Mouse (Mus musculus) ES-E14 (cell line): ENCODE measurements around the gene Arhgap33. TPM values are rescaled to one million over a fixed set of nuclear protein-coding genes. Genes with fewer than 3 reads are reported as not detected.

Experiments used
- DNase-seq: peaks from one replicate; pipeline ENCODE4 v3.0.0-alpha.2; 2013; ENCODE audit warnings: low read depth, low spot score
- H3K27ac ChIP-seq: 2 replicates; pipeline ENCODE4 v1.5.1; 2012; ENCODE audit warnings: low read depth, mild to moderate bottlenecking, low read length, moderate library complexity, mixed read lengths; ENCODE audit not compliant: poor library complexity, insufficient read depth, severe bottlenecking
- H3K36me3 ChIP-seq: 2 replicates; pipeline ENCODE4 v1.6.1; 2012; ENCODE audit warnings: mild to moderate bottlenecking, low read length, moderate library complexity, mixed read lengths; ENCODE audit not compliant: control insufficient read depth, poor library complexity, insufficient read depth, severe bottlenecking
- H3K4me1 ChIP-seq, 2 experiments: fragments of 150-350 bp in 1 of 2; sonication (generic) in 1 of 2; 2 replicates each; pipeline ENCODE4 v1.6.1; 2012; ENCODE audit warnings: low read length in 2 of 2, mild to moderate bottlenecking in 1 of 2, mixed read lengths in 1 of 2; ENCODE audit not compliant: control insufficient read depth in 2 of 2, insufficient read depth in 2 of 2, poor library complexity in 1 of 2
- H3K4me3 ChIP-seq, 2 experiments: fragments of 150-350 bp in 1 of 2; sonication (generic) in 1 of 2; 2 replicates each; pipeline ENCODE4 v1.5.1; 2012; ENCODE audit warnings: low read length in 2 of 2, low read depth in 1 of 2, mild to moderate bottlenecking in 1 of 2, mixed read lengths in 1 of 2; ENCODE audit not compliant: insufficient read depth in 1 of 2, poor library complexity in 1 of 2, severe bottlenecking in 1 of 2
- H3K9ac ChIP-seq: 2 replicates; pipeline ENCODE4 v1.6.1; 2012; ENCODE audit warnings: low read depth, mild to moderate bottlenecking, low read length, mixed read lengths; ENCODE audit not compliant: poor library complexity, insufficient read depth, severe bottlenecking
- H3K9me3 ChIP-seq: fragments of 150-350 bp; sonication (generic); 2 replicates; pipeline ENCODE4 v1.6.1; 2012; ENCODE audit warnings: low read depth, mild to moderate bottlenecking, low read length; ENCODE audit not compliant: control insufficient read depth, insufficient read depth
- CHD2 ChIP-seq: IDR thresholded peaks from 2 replicates; pipeline ENCODE4 v1.6.1; 2014; ENCODE audit warnings: mild to moderate bottlenecking, low read depth, low read length, inconsistent platforms
- HCFC1 ChIP-seq: IDR thresholded peaks from 2 replicates; pipeline ENCODE4 v1.6.1; 2012; ENCODE audit warnings: low read length, inconsistent platforms, borderline replicate concordance; ENCODE audit not compliant: insufficient read depth
- MAFK ChIP-seq: IDR thresholded peaks from 2 replicates; pipeline ENCODE4 v1.6.1; 2014; ENCODE audit warnings: mild to moderate bottlenecking, low read depth, low read length, inconsistent platforms; ENCODE audit not compliant: insufficient read depth
- ZC3H11A ChIP-seq: IDR thresholded peaks from 2 replicates; pipeline ENCODE4 v1.6.1; 2012; ENCODE audit warnings: low read depth, mild to moderate bottlenecking, inconsistent platforms, low read length, borderline replicate concordance
- ZNF384 ChIP-seq: IDR thresholded peaks from 2 replicates; pipeline ENCODE4 v1.6.1; 2012; ENCODE audit warnings: low read depth, low read length, inconsistent platforms
- in situ Hi-C, 2 experiments: fragments of 600-800 bp; cut with MboI; formaldehyde crosslinking; loops; one replicate each; pipeline ENCODE4 v1.15.1; 2025; ENCODE audit warnings: low sequenced_read_pairs in 2 of 2, inconsistent platforms in 1 of 2; ENCODE audit not compliant: unreplicated experiment in 2 of 2
- total RNA-seq: library from RNA; depleted of rRNA; stranded (reverse); fragments of 300-350 nt; gene quantifications from 2 replicates; pipeline ENCODE4 v1.2.3, GENCODE M21; 2012; rRNA removed

The Arhgap33 gene
- total RNA-seq: 1.0 and 1.4 TPM in 2 replicates

- Histone ChIP-seq H3K27ac (no peak within 1 kb of the TSS), H3K4me1 (peaks cover 0 to 6% of the 10 kb centered on the region in 2 experiments; a peak in 1 of 4 replicates), H3K9me3 (no peaks in the 10 kb centered on the region), H3K36me3 (peaks cover 2% of the 10 kb centered on the region), H3K9ac (peak within 1 kb of the TSS; percentile 75), H3K4me3 (peak within 1 kb of the TSS; percentile 72 to 92)
- peak; percentile 93 for DNase-seq
- no peak for TF ChIP-seq ZC3H11A
- TF ChIP-seq CHD2: no peak
- TF ChIP-seq MAFK: no peak
- TF ChIP-seq HCFC1: no peak
- no peak for TF ChIP-seq ZNF384
- in situ Hi-C loops: no loop called here
Observed at GRCm38 (mm10) chr7:30534633-30535577, at the start of gene Arhgap33. Gene Arhgap33 (minus strand): TSS chr7:30535060.

DNA sequence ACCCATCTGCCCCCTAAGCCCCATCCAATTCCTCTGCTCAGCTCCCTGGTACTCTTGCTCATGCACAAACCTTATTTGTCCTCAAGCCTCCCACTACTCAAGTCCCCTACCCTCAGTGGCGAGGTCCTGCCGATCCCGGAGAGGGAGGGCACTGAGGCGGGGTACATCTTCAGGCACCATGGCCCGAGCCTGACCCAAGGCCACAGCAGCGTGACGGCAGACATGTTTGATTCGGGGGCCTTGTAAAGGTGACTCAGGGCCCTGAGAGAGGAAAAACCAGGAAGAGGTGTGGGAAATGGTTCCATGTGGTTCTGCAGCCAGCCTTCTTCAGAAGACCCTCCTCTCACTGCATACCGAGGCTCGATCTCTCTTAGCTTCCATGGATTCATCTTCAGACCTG lies 49.5 kb upstream of the Arhgap33 start:
- H3K4me3 ChIP-seq: no peak overlapping the region
- peaks cover 4 to 13% of the 10 kb centered on the region in 2 experiments; a peak in 3 of 4 replicates for H3K4me1 ChIP-seq
- no peak for DNase-seq
- no peaks in the 10 kb centered on the region for H3K9me3 ChIP-seq
- in situ Hi-C loops: no loop called here
- H3K27ac ChIP-seq: no peak overlapping the region
- H3K36me3 ChIP-seq: peaks cover 72% of the 10 kb centered on the region
- no peak overlapping the region for H3K9ac ChIP-seq
- no peak for TF ChIP-seq ZNF384
- TF ChIP-seq ZC3H11A: no peak
- no peak for TF ChIP-seq HCFC1

GRCm38 (mm10) chr7:30581547-30581946 lies 46.7 kb upstream of the Arhgap33 start:
- no peak for TF ChIP-seq ZNF384
- no peak for DNase-seq
- Histone ChIP-seq H3K4me1 (peaks cover 0 to 6% of the 10 kb centered on the region in 2 experiments; a peak in 1 of 4 replicates), H3K4me3 (no peak overlapping the region), H3K36me3 (peaks cover 96% of the 10 kb centered on the region), H3K9me3 (no peaks in the 10 kb centered on the region), H3K27ac (no peak overlapping the region), H3K9ac (no peak overlapping the region)
- in situ Hi-C loops: no loop called here

DNA sequence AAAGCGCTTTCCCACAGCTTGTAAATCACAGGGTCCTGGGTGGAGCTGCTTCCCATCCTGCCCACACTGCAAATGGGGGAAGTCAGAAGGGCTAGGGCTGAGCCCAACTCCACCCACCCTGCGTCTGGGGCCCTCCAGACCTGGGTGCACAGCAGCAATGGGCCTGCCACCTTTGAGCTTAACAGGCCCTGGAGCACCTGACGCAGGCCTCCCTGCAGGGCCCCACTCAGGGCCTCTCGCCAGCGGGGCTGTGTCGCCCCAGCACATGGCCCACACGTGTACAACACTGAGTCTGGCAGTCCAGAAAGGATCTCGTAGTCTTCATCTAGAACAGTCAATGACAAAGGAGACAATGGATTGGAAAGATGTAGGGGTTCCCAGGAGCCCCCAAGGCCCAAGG lies 45.1 kb upstream of the Arhgap33 start:
- H3K9me3 ChIP-seq: no peaks in the 10 kb centered on the region
- no peak for DNase-seq
- no peak overlapping the region for H3K27ac ChIP-seq
- in situ Hi-C loops: no loop called here
- no peak overlapping the region for H3K4me3 ChIP-seq
- TF ChIP-seq CHD2 (no peak), ZNF384 (no peak), HCFC1 (no peak), MAFK (no peak), ZC3H11A (no peak)
- H3K4me1 ChIP-seq: 0 out of 4 replicates have a peak, but pooled peaks cover 0 to under 1% of the 10 kb centered on the region in 2 experiments
- peaks cover 96% of the 10 kb centered on the region for H3K36me3 ChIP-seq
- no peak overlapping the region for H3K9ac ChIP-seq

- no peak overlapping the region for H3K27ac ChIP-seq
- no peak overlapping the region for H3K4me3 ChIP-seq
- no peaks in the 10 kb centered on the region for H3K9me3 ChIP-seq
- in situ Hi-C loops: no loop called here
- H3K9ac ChIP-seq: no peak overlapping the region
- H3K36me3 ChIP-seq: peaks cover 92% of the 10 kb centered on the region
- DNase-seq: no peak
- no peaks in the 10 kb centered on the region for H3K4me1 ChIP-seq
- no peak for TF ChIP-seq HCFC1
- TF ChIP-seq CHD2: no peak
- TF ChIP-seq MAFK: no peak
Observed at GRCm38 (mm10) chr7:30572969-30573368, 38.1 kb upstream of the Arhgap33 start.
